Mouse (Mus musculus) bone marrow, adult 2 months (tissue): ENCODE measurements around the gene Kcnk10.

ENCODE experiments used
- CTCF ChIP-seq: fragments of 200-500 bp; IDR thresholded peaks from 2 replicates; pipeline ENCODE4 v1.5.1; 2011; ENCODE audit warnings: low read length, control low read depth; ENCODE audit not compliant: control insufficient read depth, insufficient read depth
- POLR2A ChIP-seq: fragments of 200-500 bp; IDR thresholded peaks from 2 replicates; pipeline ENCODE4 v1.6.1; 2011; ENCODE audit warnings: low read depth, mild to moderate bottlenecking, control low read depth, low read length, borderline replicate concordance; ENCODE audit not compliant: control insufficient read depth

- TF ChIP-seq CTCF (no peak), POLR2A (no peak)
These were observed 134.4 kb downstream of the Kcnk10 start for GRCm38 (mm10) chr12:98443754-98444153.
